Mouse (Mus musculus): ENCODE data around the gene Arntl2. TPM values are rescaled to one million over a fixed set of nuclear protein-coding genes. Genes with fewer than 3 reads are reported as not detected.
A peak's percentile ranks its signal among the peaks of the same experiment; 100 is the strongest.
"Not testable (repeated sequence)": the region's sequence is repeated elsewhere in the genome, so short reads cannot be mapped to it uniquely, and the experiment has no call there.

Arntl2 gene
- polyA plus RNA-seq, 1 experiment from 2014 or later: 11.5 TPM

GRCm38 (mm10) chr6:146850050-146850449 lies 54.2 kb downstream of the Arntl2 start, which contains the start of gene Smco2:
Smco2 (plus strand) TSS chr6:146850104.
- Histone ChIP-seq H3K27ac (replicated peaks) (no peak within 1 kb of the TSS), H3K4me2 (replicated peaks) (no peak within 1 kb of the TSS), H3K9ac (no peak within 1 kb of the TSS), H3K4me1 (peaks cover 12% of the 10 kb centered on the region; the same call in 1 of the 2 replicates), H3K4me3 (replicated peaks) (no peak within 1 kb of the TSS), H3K27me3 (no peaks in the 10 kb centered on the region), H3K9me3 (replicated peaks) (no peaks in the 10 kb centered on the region), H3K36me3 (no peaks in the 10 kb centered on the region)
- 74% methylated on average over 4 of the region's 4 CpGs for WGBS
- no peak for ATAC-seq (ENCODE audit: insufficient number of reproducible peaks, low FRiP score, low TSS enrichment, low read depth)

- Histone ChIP-seq H3K4me1 (0 out of 2 replicates have a peak, but pooled peaks cover 5% of the 10 kb centered on the region), H3K4me3 (replicated peaks) (no peak overlapping the region), H3K27me3 (no peaks in the 10 kb centered on the region), H3K4me2 (replicated peaks) (no peak overlapping the region), H3K9me3 (replicated peaks) (no peaks in the 10 kb centered on the region), H3K9ac (no peak overlapping the region), H3K36me3 (no peaks in the 10 kb centered on the region), H3K27ac (replicated peaks) (no peak overlapping the region)
- WGBS: 53% methylated on average over 3 of the region's 3 CpGs
- no peak for ATAC-seq (ENCODE audit: insufficient number of reproducible peaks, low FRiP score, low TSS enrichment, low read depth)
Observed at GRCm38 (mm10) chr6:146851916-146852315, 56.1 kb downstream of the Arntl2 start.

- no peak overlapping the region for H3K9ac ChIP-seq
- H3K9me3 ChIP-seq (replicated peaks): no peaks in the 10 kb centered on the region
- H3K4me2 ChIP-seq (replicated peaks): no peak overlapping the region
- no peak overlapping the region for H3K27ac ChIP-seq (replicated peaks)
- H3K4me1 ChIP-seq: 0 out of 2 replicates have a peak, but pooled peaks cover 3% of the 10 kb centered on the region
- H3K4me3 ChIP-seq (replicated peaks): no peak overlapping the region
- no peaks in the 10 kb centered on the region for H3K36me3 ChIP-seq
- H3K27me3 ChIP-seq: no peaks in the 10 kb centered on the region
- no peak for ATAC-seq (ENCODE audit: insufficient number of reproducible peaks, low FRiP score, low TSS enrichment, low read depth)
- 54% methylated on average over 4 of the region's 4 CpGs for WGBS
Observed at GRCm38 (mm10) chr6:146852739-146853138, 56.9 kb downstream of the Arntl2 start.

GRCm38 (mm10) chr6:146855185-146855584 lies 59.3 kb downstream of the Arntl2 start:
- H3K27ac ChIP-seq (replicated peaks): no peak overlapping the region
- H3K36me3 ChIP-seq: no peaks in the 10 kb centered on the region
- 0 out of 2 replicates have a peak, but pooled peaks cover 3% of the 10 kb centered on the region for H3K4me1 ChIP-seq
- ATAC-seq (ENCODE audit: insufficient number of reproducible peaks, low FRiP score, low TSS enrichment, low read depth): 0 out of 2 replicates have a peak, but pooled peaks have one; percentile 47
- 92% methylated on average over 9 of the region's 9 CpGs for WGBS
- no peak overlapping the region for H3K4me2 ChIP-seq (replicated peaks)
- H3K9ac ChIP-seq: no peak overlapping the region
- no peaks in the 10 kb centered on the region for H3K27me3 ChIP-seq
- H3K4me3 ChIP-seq (replicated peaks): no peak overlapping the region
- H3K9me3 ChIP-seq (replicated peaks): no peaks in the 10 kb centered on the region

- no peaks in the 10 kb centered on the region for H3K27me3 ChIP-seq
- H3K4me1 ChIP-seq: 0 out of 2 replicates have a peak, but pooled peaks cover 3% of the 10 kb centered on the region
Observed at GRCm38 (mm10) chr6:146857386-146857785, 61.5 kb downstream of the Arntl2 start.

GRCm38 (mm10) chr6:146863154-146863553 lies 67.3 kb downstream of the Arntl2 start:
- H3K4me2 ChIP-seq (replicated peaks): no peak overlapping the region
- no peaks in the 10 kb centered on the region for H3K4me1 ChIP-seq
- H3K4me3 ChIP-seq (replicated peaks): no peak overlapping the region
- no peak overlapping the region for H3K27ac ChIP-seq (replicated peaks)
- no peaks in the 10 kb centered on the region for H3K9me3 ChIP-seq (replicated peaks)
- no peak overlapping the region for H3K9ac ChIP-seq
- H3K36me3 ChIP-seq: no peaks in the 10 kb centered on the region
- 87% methylated on average over 2 of the region's 2 CpGs for WGBS
- H3K27me3 ChIP-seq: no peaks in the 10 kb centered on the region
- ATAC-seq (ENCODE audit: insufficient number of reproducible peaks, low FRiP score, low TSS enrichment, low read depth): no peak

More at GRCm38 (mm10) chr6:146857386-146857785, 61.5 kb downstream of the Arntl2 start:
- H3K36me3 ChIP-seq: no peaks in the 10 kb centered on the region
- H3K4me2 ChIP-seq (replicated peaks): no peak overlapping the region
- no peak overlapping the region for H3K4me3 ChIP-seq (replicated peaks)
- WGBS: 87% methylated on average over 2 of the region's 2 CpGs
- H3K9ac ChIP-seq: no peak overlapping the region
- no peak overlapping the region for H3K27ac ChIP-seq (replicated peaks)
- H3K9me3 ChIP-seq (replicated peaks): no peaks in the 10 kb centered on the region
- ATAC-seq (ENCODE audit: insufficient number of reproducible peaks, low FRiP score, low TSS enrichment, low read depth): no peak

GRCm38 (mm10) chr6:146864370-146864769 lies 68.5 kb downstream of the Arntl2 start:
- WGBS: 91% methylated on average over 3 of the region's 5 CpGs
- H3K27me3 ChIP-seq; H3K36me3 ChIP-seq; ATAC-seq (ENCODE audit: insufficient number of reproducible peaks, low FRiP score, low TSS enrichment, low read depth); H3K9ac ChIP-seq; H3K4me2 ChIP-seq (replicated peaks); H3K4me3 ChIP-seq (replicated peaks); H3K9me3 ChIP-seq (replicated peaks); H3K27ac ChIP-seq (replicated peaks); H3K4me1 ChIP-seq: not testable (repeated sequence)

- Histone ChIP-seq H3K36me3 (no peaks in the 10 kb centered on the region), H3K4me1 (no peaks in the 10 kb centered on the region), H3K4me3 (replicated peaks) (no peak overlapping the region), H3K27me3 (no peaks in the 10 kb centered on the region), H3K4me2 (replicated peaks) (no peak overlapping the region), H3K9me3 (replicated peaks) (no peaks in the 10 kb centered on the region), H3K9ac (no peak overlapping the region), H3K27ac (replicated peaks) (no peak overlapping the region)
- 83% methylated on average over 4 of the region's 4 CpGs for WGBS
- ATAC-seq (ENCODE audit: insufficient number of reproducible peaks, low FRiP score, low TSS enrichment, low read depth): no peak
Observed at GRCm38 (mm10) chr6:146865701-146866100, 69.8 kb downstream of the Arntl2 start.

GRCm38 (mm10) chr6:146871975-146872374 lies 76.1 kb downstream of the Arntl2 start:
- Histone ChIP-seq H3K4me1 (no peaks in the 10 kb centered on the region), H3K36me3 (no peaks in the 10 kb centered on the region), H3K27ac (replicated peaks) (no peak overlapping the region), H3K27me3 (no peaks in the 10 kb centered on the region), H3K9me3 (replicated peaks) (peaks cover 3% of the 10 kb centered on the region; the same call in 1 of the 2 replicates), H3K4me2 (replicated peaks) (no peak overlapping the region), H3K4me3 (replicated peaks) (no peak overlapping the region), H3K9ac (no peak overlapping the region)
- WGBS: 85% methylated on average over 4 of the region's 4 CpGs
- no peak for ATAC-seq (ENCODE audit: insufficient number of reproducible peaks, low FRiP score, low TSS enrichment, low read depth)

- Histone ChIP-seq H3K4me2 (replicated peaks) (no peak overlapping the region), H3K4me3 (replicated peaks) (no peak overlapping the region), H3K9ac (no peak overlapping the region), H3K4me1 (0 out of 2 replicates have a peak, but pooled peaks cover 3% of the 10 kb centered on the region), H3K9me3 (replicated peaks) (peaks cover 3% of the 10 kb centered on the region; the same call in 1 of the 2 replicates), H3K27ac (replicated peaks) (no peak overlapping the region), H3K27me3 (no peaks in the 10 kb centered on the region), H3K36me3 (no peaks in the 10 kb centered on the region)
- ATAC-seq (ENCODE audit: insufficient number of reproducible peaks, low FRiP score, low TSS enrichment, low read depth): no peak
- 81% methylated on average over 6 of the region's 6 CpGs for WGBS
Observed at GRCm38 (mm10) chr6:146874415-146874814, 78.6 kb downstream of the Arntl2 start.

GRCm38 (mm10) chr6:146876820-146877219 lies 81.0 kb downstream of the Arntl2 start:
- Histone ChIP-seq H3K4me2 (replicated peaks) (no peak overlapping the region), H3K4me1 (0 out of 2 replicates have a peak, but pooled peaks cover 3% of the 10 kb centered on the region)
- 91% methylated on average over 2 of the region's 2 CpGs for WGBS

More at GRCm38 (mm10) chr6:146876820-146877219, 81.0 kb downstream of the Arntl2 start:
- no peak for ATAC-seq (ENCODE audit: insufficient number of reproducible peaks, low FRiP score, low TSS enrichment, low read depth)
- Histone ChIP-seq H3K9me3 (replicated peaks) (peaks cover 3% of the 10 kb centered on the region; the same call in 1 of the 2 replicates), H3K4me3 (replicated peaks) (no peak overlapping the region), H3K9ac (no peak overlapping the region), H3K27me3 (no peaks in the 10 kb centered on the region), H3K27ac (replicated peaks) (no peak overlapping the region), H3K36me3 (no peaks in the 10 kb centered on the region)
